In genomic region chr12:73410924-73411323, GRCm38 (mm10) we compare ENCODE assay signal across 14 mouse cellular contexts.
DNase-seq lines count a peak whose midpoint lies in the region; ATAC-seq and TF ChIP-seq lines count a peak whose summit lies in the region.
"Had no signal": no experiment of that assay in that cellular context is flagged by ENCODE, and none has a peak within 500 bp of the region (broad histone marks: within the 10 kb centered on the region; RNA-seq: fewer than 3 reads in every experiment).

No protein-coding gene starts in this region.

- H3K9ac ChIP-seq in heart, embryonic 12.5 days: no peak overlapping the region
- H3K9ac ChIP-seq in kidney, postnatal 0 days (ENCODE audit: low read depth, low read length): no peak overlapping the region
- H3K9ac ChIP-seq: forebrain, embryonic 12.5 days; hindbrain, embryonic 14.5 days; stomach, embryonic 15.5 days had no signal

- DNase-seq in heart, embryonic 10.5 days (ENCODE audit: low spot score): peak; percentile 7
- DNase-seq in lung, postnatal 10 days: peak; percentile 64
- DNase-seq in lung, postnatal 36 days: no peak
- peak; percentile 9 for DNase-seq in brain, adult 2 months (ENCODE audit: low read depth, low spot score)
- DNase-seq in kidney, postnatal 0 days (ENCODE audit: low spot score): peak; percentile 35
- DNase-seq in layer of hippocampus, adult 2 months (ENCODE audit: low spot score in 2 of 2): no peak
- DNase-seq in spleen, adult 12 weeks (ENCODE audit: low spot score): no peak
- DNase-seq: embryo, embryonic 11 days had no signal

- H3K36me3 ChIP-seq in heart, embryonic 10.5 days: no peaks in the 10 kb centered on the region
- H3K36me3 ChIP-seq in heart, embryonic 12.5 days: no peaks in the 10 kb centered on the region
- no peaks in the 10 kb centered on the region for H3K36me3 ChIP-seq in kidney, postnatal 0 days (ENCODE audit: insufficient read depth, low read length)
- H3K36me3 ChIP-seq: forebrain, embryonic 12.5 days; stomach, embryonic 15.5 days had no signal

- H3K9me3 ChIP-seq in heart, embryonic 10.5 days: no peaks in the 10 kb centered on the region
- no peaks in the 10 kb centered on the region for H3K9me3 ChIP-seq in heart, embryonic 12.5 days (replicated peaks)
- H3K9me3 ChIP-seq in kidney, postnatal 0 days (replicated peaks; ENCODE audit: low read length): no peaks in the 10 kb centered on the region
- H3K9me3 ChIP-seq: forebrain, embryonic 12.5 days; megakaryocyte, embryonic 14.5 days; stomach, embryonic 15.5 days had no signal

- H3K4me3 ChIP-seq in heart, embryonic 10.5 days: no peak overlapping the region
- H3K4me3 ChIP-seq in heart, embryonic 12.5 days: no peak overlapping the region
- no peak overlapping the region for H3K4me3 ChIP-seq in kidney, postnatal 0 days (replicated peaks; ENCODE audit: low read depth, low read length)
- H3K4me3 ChIP-seq in layer of hippocampus, adult 2 months: no peak overlapping the region
- H3K4me3 ChIP-seq: forebrain, embryonic 12.5 days; megakaryocyte, embryonic 14.5 days; stomach, embryonic 15.5 days had no signal

- no peak overlapping the region for H3K27ac ChIP-seq in heart, embryonic 10.5 days
- no peak overlapping the region for H3K27ac ChIP-seq in heart, embryonic 12.5 days (ENCODE audit: poor library complexity, severe bottlenecking)
- no peak overlapping the region for H3K27ac ChIP-seq in kidney, postnatal 0 days
- H3K27ac ChIP-seq in layer of hippocampus, adult 2 months: no peak overlapping the region
- H3K27ac ChIP-seq: forebrain, embryonic 12.5 days; hindbrain, embryonic 14.5 days; stomach, embryonic 15.5 days had no signal

- H3K4me1 ChIP-seq in heart, embryonic 10.5 days: peaks cover 7% of the 10 kb centered on the region; the same call in 1 of the 2 replicates
- no peaks in the 10 kb centered on the region for H3K4me1 ChIP-seq in heart, embryonic 12.5 days (replicated peaks)
- 0 out of 2 replicates have a peak, but pooled peaks cover 4% of the 10 kb centered on the region for H3K4me1 ChIP-seq in kidney, postnatal 0 days (replicated peaks; ENCODE audit: insufficient read depth, low read length)

- H3K27me3 ChIP-seq in heart, embryonic 10.5 days (ENCODE audit: insufficient read depth, poor library complexity, severe bottlenecking): no peaks in the 10 kb centered on the region
- no peaks in the 10 kb centered on the region for H3K27me3 ChIP-seq in heart, embryonic 12.5 days (replicated peaks)
- H3K27me3 ChIP-seq in kidney, postnatal 0 days (ENCODE audit: insufficient read depth, low read length): no peaks in the 10 kb centered on the region
- H3K27me3 ChIP-seq: stomach, embryonic 15.5 days had no signal

- TF ChIP-seq CTCF in kidney, postnatal 0 days (IDR thresholded peaks at IDR 0.05; ENCODE audit: low read depth): no peak
- TF ChIP-seq CTCF in layer of hippocampus, adult 2 months (conservative IDR thresholded peaks at IDR 0.05): no peak

- H3K4me2 ChIP-seq in heart, embryonic 12.5 days: no peak overlapping the region
- H3K4me2 ChIP-seq in kidney, postnatal 0 days (ENCODE audit: low read length): no peak overlapping the region
- H3K4me2 ChIP-seq: forebrain, embryonic 12.5 days; hindbrain, embryonic 14.5 days; liver, embryonic 11.5 days; stomach, embryonic 15.5 days had no signal

- WGBS in heart, embryonic 10.5 days: 77% methylated on average over 7 of the region's 7 CpGs
- 63% methylated on average over 7 of the region's 7 CpGs for WGBS in heart, embryonic 12.5 days
- WGBS in kidney, postnatal 0 days: 56% methylated on average over 7 of the region's 7 CpGs

- no peak for ATAC-seq in heart, embryonic 12.5 days (ENCODE audit: insufficient number of reproducible peaks, low FRiP score)
- no peak for ATAC-seq in kidney, postnatal 0 days (replicated peaks; ENCODE audit: low FRiP score, low read depth)

Comparison
In these comparisons a context has a peak if more than half of its experiments do, and no peak if none do; other contexts are left out.
1. DNase-seq: peak in heart, embryonic 10.5 days (single experiment), lung, postnatal 10 days (single experiment), brain, adult 2 months (single experiment) and kidney, postnatal 0 days (single experiment); none in lung, postnatal 36 days (single experiment), layer of hippocampus, adult 2 months (0 of 2) and spleen, adult 12 weeks (single experiment).